Mouse (Mus musculus) R1 (cell line): ENCODE data around the gene Vac14.

ENCODE experiments used
- DNase-seq: peaks from one replicate; pipeline ENCODE4 v3.0.0-alpha.2; 2018; ENCODE audit warnings: low read depth, low spot score

Gene Vac14

GRCm38 (mm10) chr8:110749500-110750170, 131.2 kb downstream of the Vac14 start:
- peak; percentile 64 for DNase-seq

- no peak for DNase-seq
Measured at GRCm38 (mm10) chr8:110750269-110750668, 131.9 kb downstream of the Vac14 start.

- DNase-seq: no peak
Measured at GRCm38 (mm10) chr8:110751490-110751889, 133.1 kb downstream of the Vac14 start.

GRCm38 (mm10) chr8:110754713-110755112, 136.3 kb downstream of the Vac14 start:
- peak; percentile 85 for DNase-seq

GRCm38 (mm10) chr8:110755511-110756170, 137.3 kb downstream of the Vac14 start:
- DNase-seq: no peak

- peak; percentile 81 for DNase-seq
Measured at GRCm38 (mm10) chr8:110756196-110756595, 137.8 kb downstream of the Vac14 start.

GRCm38 (mm10) chr8:110760280-110760940, 142.0 kb downstream of the Vac14 start:
- DNase-seq: peak; percentile 43

- DNase-seq: peak; percentile 47
Measured at GRCm38 (mm10) chr8:110761185-110761584, 142.8 kb downstream of the Vac14 start.

- DNase-seq: peak; percentile 52
Measured at GRCm38 (mm10) chr8:110761988-110762387, 143.6 kb downstream of the Vac14 start.

GRCm38 (mm10) chr8:110764671-110765070, 146.3 kb downstream of the Vac14 start:
- no peak for DNase-seq

GRCm38 (mm10) chr8:110767261-110767660, 148.9 kb downstream of the Vac14 start:
- DNase-seq: no peak
